Comparison of ENCODE assay signal across 8 mouse cellular contexts in the genomic region with DNA sequence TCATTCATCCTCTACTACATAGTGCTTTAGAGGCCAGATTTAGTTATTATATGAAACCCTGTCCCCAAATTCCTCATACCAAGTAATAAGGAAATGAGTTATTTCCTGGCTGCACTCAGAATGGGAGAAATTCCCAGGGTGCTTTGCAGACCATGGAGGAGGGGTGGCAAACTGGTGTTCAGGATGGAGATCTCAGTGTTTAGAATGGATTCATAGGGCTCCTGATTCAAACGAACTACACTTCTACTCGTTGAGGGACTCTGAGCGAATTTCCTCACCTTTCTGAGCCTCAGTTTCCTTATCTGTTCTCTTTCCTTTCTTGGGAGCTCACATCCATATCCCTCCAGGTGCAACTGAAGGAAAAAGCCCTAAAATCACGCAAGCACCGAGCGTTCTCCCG. TPM values are rescaled to one million over a fixed set of nuclear protein-coding genes. Genes with fewer than 3 reads are reported as not detected.
DNase-seq lines count a peak whose midpoint lies in the region; ATAC-seq and TF ChIP-seq lines count a peak whose summit lies in the region.

No protein-coding gene starts in this region.

- H3K4me2 ChIP-seq in forebrain, embryonic 13.5 days = peak overlapping the region; percentile 88
- peak overlapping the region; percentile 92 for H3K4me2 ChIP-seq in limb, embryonic 14.5 days (replicated peaks; ENCODE audit: low read depth, low read length, severe bottlenecking)
- peak overlapping the region; percentile 96 for H3K4me2 ChIP-seq in stomach, embryonic 16.5 days (ENCODE audit: low read depth, low read length)

- H3K36me3 ChIP-seq in forebrain, embryonic 13.5 days (ENCODE audit: poor library complexity, severe bottlenecking) = no peaks in the 10 kb centered on the region
- H3K36me3 ChIP-seq in limb, embryonic 14.5 days (ENCODE audit: control insufficient read depth, insufficient read depth, low read length) = no peaks in the 10 kb centered on the region
- H3K36me3 ChIP-seq in stomach, embryonic 16.5 days (ENCODE audit: control insufficient read depth, insufficient read depth, low read length) = no peaks in the 10 kb centered on the region

- peak overlapping the region; percentile 86 for H3K9ac ChIP-seq in forebrain, embryonic 13.5 days
- peak overlapping the region; percentile 80 for H3K9ac ChIP-seq in limb, embryonic 14.5 days (ENCODE audit: low read depth, low read length, severe bottlenecking)
- H3K9ac ChIP-seq in stomach, embryonic 16.5 days (ENCODE audit: low read length) = peak overlapping the region; percentile 88

- TF ChIP-seq POLR2A in bone marrow, adult 2 months (IDR thresholded peaks at IDR 0.05; ENCODE audit: borderline replicate concordance, control insufficient read depth, low read depth, low read length) = no peak
- no peak for TF ChIP-seq POLR2A in limb, embryonic 14.5 days (IDR thresholded peaks at IDR 0.05; ENCODE audit: borderline replicate concordance, extremely low read depth, insufficient read depth, insufficient read length)

- H3K4me3 ChIP-seq in bone marrow, adult 2 months (replicated peaks; ENCODE audit: control insufficient read depth, low read depth, low read length) = peak overlapping the region; percentile 71
- peak overlapping the region; percentile 82 for H3K4me3 ChIP-seq in forebrain, embryonic 13.5 days
- H3K4me3 ChIP-seq in limb, embryonic 14.5 days (replicated peaks; ENCODE audit: low read length) = peak overlapping the region; percentile 77
- H3K4me3 ChIP-seq in stomach, embryonic 16.5 days (replicated peaks; ENCODE audit: low read length) = peak overlapping the region; percentile 78

- peak; percentile 59 for ATAC-seq in forebrain, embryonic 13.5 days
- ATAC-seq in limb, embryonic 14.5 days (ENCODE audit: low FRiP score, low read depth) = peak; percentile 34; the same call in 1 of the 2 replicates
- no peak for ATAC-seq in stomach, embryonic 16.5 days (ENCODE audit: insufficient read depth, low FRiP score)

- DNase-seq in left cerebral cortex, postnatal 14 days (ENCODE audit: low spot score in 2 of 2) = peak; percentile 45 to 51
- DNase-seq in left cerebral cortex, postnatal 4 days = no peak
- no peak for DNase-seq in limb, embryonic 14.5 days (ENCODE audit: low spot score)
- no peak for DNase-seq in layer of hippocampus, adult 8-10 months (ENCODE audit: low spot score in 2 of 2)
- DNase-seq in urinary bladder, postnatal 4 days (ENCODE audit: low spot score in 2 of 2) = no peak

- 8% methylated on average over 7 of the region's 7 CpGs for WGBS in bone marrow, adult 2 months
- 2% methylated on average over 7 of the region's 7 CpGs for WGBS in forebrain, embryonic 13.5 days
- 3% methylated on average over 7 of the region's 7 CpGs for WGBS in limb, embryonic 14.5 days
- WGBS in stomach, embryonic 16.5 days = 3% methylated on average over 7 of the region's 7 CpGs

- peak overlapping the region; percentile 11; the same call in 1 of the 2 replicates for H3K27ac ChIP-seq in bone marrow, adult 2 months (ENCODE audit: control insufficient read depth, insufficient read depth, low read depth, low read length, poor library complexity)
- H3K27ac ChIP-seq in forebrain, embryonic 13.5 days = no peak overlapping the region
- 0 out of 2 replicates have a peak overlapping the region, but pooled peaks have one; percentile 38 for H3K27ac ChIP-seq in limb, embryonic 14.5 days (replicated peaks; ENCODE audit: low read depth, low read length)
- peak overlapping the region; percentile 66; the same call in 1 of the 2 replicates for H3K27ac ChIP-seq in stomach, embryonic 16.5 days (ENCODE audit: low read length)

- intact Hi-C loops in left cerebral cortex, postnatal 14 days (cut with DNase I) = loop anchor here (5.0 kb wide), 1 partner anchor 44 kb away; the partner anchor contains the start of gene Fopnl
- intact Hi-C loops in left cerebral cortex, postnatal 4 days (cut with DNase I) = no loop called here

- no peaks in the 10 kb centered on the region for H3K9me3 ChIP-seq in forebrain, embryonic 13.5 days (replicated peaks)
- H3K9me3 ChIP-seq in limb, embryonic 14.5 days (ENCODE audit: control insufficient read depth, low read length) = no peaks in the 10 kb centered on the region
- H3K9me3 ChIP-seq in stomach, embryonic 16.5 days (replicated peaks; ENCODE audit: control insufficient read depth, low read length) = no peaks in the 10 kb centered on the region

- H3K4me1 ChIP-seq in bone marrow, adult 2 months (ENCODE audit: control insufficient read depth, insufficient read depth, low read length) = peaks cover 2% of the 10 kb centered on the region; the same call in 1 of the 2 replicates
- H3K4me1 ChIP-seq in forebrain, embryonic 13.5 days = peaks cover 7% of the 10 kb centered on the region; the same call in 1 of the 2 replicates
- peaks cover 7% of the 10 kb centered on the region; the same call in 1 of the 2 replicates for H3K4me1 ChIP-seq in limb, embryonic 14.5 days (ENCODE audit: control insufficient read depth, insufficient read depth, low read length)
- peaks cover 9% of the 10 kb centered on the region for H3K4me1 ChIP-seq in stomach, embryonic 16.5 days (ENCODE audit: control insufficient read depth, insufficient read depth, low read length)

- no peaks in the 10 kb centered on the region for H3K27me3 ChIP-seq in forebrain, embryonic 13.5 days
- no peaks in the 10 kb centered on the region for H3K27me3 ChIP-seq in limb, embryonic 14.5 days (ENCODE audit: control insufficient read depth, insufficient read depth, low read length)
- no peaks in the 10 kb centered on the region for H3K27me3 ChIP-seq in stomach, embryonic 16.5 days (ENCODE audit: control insufficient read depth, insufficient read depth, low read length)

- no peak for TF ChIP-seq CTCF in bone marrow, adult 2 months (IDR thresholded peaks at IDR 0.05; ENCODE audit: control insufficient read depth, insufficient read depth, low read length)

RNA-seq across cellular contexts. Expression of gene Abcc1, which starts 0.4 kb away (rescaled TPM):
- 10 to 100 TPM; 18.5 to 19.4 TPM for total RNA-seq in left cerebral cortex, postnatal 14 days (2021)
- total RNA-seq in left cerebral cortex, postnatal 4 days (2021) = 10 to 100 TPM; 18.1 to 19.2 TPM
- 3.9 and 9.1 TPM in 2 replicates for polyA plus RNA-seq in bone marrow, adult 2 months (2011; ENCODE audit: insufficient read depth, insufficient read length, low replicate concordance, missing spikeins)
- 8.3 and 8.6 TPM in 2 replicates for polyA plus RNA-seq in forebrain, embryonic 13.5 days (2015; fragmentation: Nextera tagmentation; extraction: Ambion mirVana)
- 11.0 and 11.3 TPM in 2 replicates for polyA plus RNA-seq in limb, embryonic 14.5 days (2012; rRNA removed)
- polyA plus RNA-seq in limb, embryonic 14.5 days (2014; fragmentation: Nextera tagmentation; extraction: Ambion mirVana) = 8.9 and 10.4 TPM in 2 replicates
- polyA plus RNA-seq in stomach, embryonic 16.5 days (2015; fragmentation: Nextera tagmentation; extraction: Ambion mirVana) = 13.6 and 14.3 TPM in 2 replicates
- total RNA-seq in layer of hippocampus, adult 8-10 months (2022) = 10 to 100 TPM; 16.3 to 20.3 (median 19.2) TPM

RNA-seq across cellular contexts. Expression of gene Fopnl, which starts 43.7 kb away (rescaled TPM):
- 10 to 100 TPM; 55.6 to 59.3 TPM for total RNA-seq in left cerebral cortex, postnatal 14 days (2021)
- total RNA-seq in left cerebral cortex, postnatal 4 days (2021) = 10 to 100 TPM; 56.9 to 58.6 TPM
- 45.6 and 59.1 TPM in 2 replicates for polyA plus RNA-seq in bone marrow, adult 2 months (2011; ENCODE audit: insufficient read depth, insufficient read length, low replicate concordance, missing spikeins)
- 205 and 209 TPM in 2 replicates for polyA plus RNA-seq in forebrain, embryonic 13.5 days (2015; fragmentation: Nextera tagmentation; extraction: Ambion mirVana)
- 65.2 and 79.4 TPM in 2 replicates for polyA plus RNA-seq in limb, embryonic 14.5 days (2012; rRNA removed)
- 143 and 161 TPM in 2 replicates for polyA plus RNA-seq in limb, embryonic 14.5 days (2014; fragmentation: Nextera tagmentation; extraction: Ambion mirVana)
- polyA plus RNA-seq in stomach, embryonic 16.5 days (2015; fragmentation: Nextera tagmentation; extraction: Ambion mirVana) = 153 and 154 TPM in 2 replicates
- total RNA-seq in layer of hippocampus, adult 8-10 months (2022) = 10 to 100 TPM; 46.0 to 50.2 (median 48.7) TPM

Comparison
In these comparisons a context has a peak if more than half of its experiments do, and no peak if none do; other contexts are left out.
1. DNase-seq: peak in left cerebral cortex, postnatal 14 days (2 of 2); none in left cerebral cortex, postnatal 4 days (single experiment), limb, embryonic 14.5 days (single experiment), layer of hippocampus, adult 8-10 months (0 of 2) and urinary bladder, postnatal 4 days (0 of 2).
2. Peak in every context shown above with its lines, with median percentiles within 50 percentile points of each other: H3K4me3 ChIP-seq, H3K4me2 ChIP-seq and H3K9ac ChIP-seq.